Mouse (Mus musculus) stomach, postnatal 0 days (tissue): ENCODE results near the gene Sox5.

Experiments used
- CTCF ChIP-seq: IDR thresholded peaks from 2 replicates; pipeline ENCODE4 v1.5.1; 2016; ENCODE audit warnings: antibody characterized with exemption, low read depth, mild to moderate bottlenecking, moderate library complexity
- EP300 ChIP-seq: optimal IDR thresholded peaks from 2 replicates; pipeline ENCODE3; 2016; ENCODE audit warnings: antibody characterized with exemption

- TF ChIP-seq CTCF = no peak
- TF ChIP-seq EP300 = no peak
These were observed 955.0 kb downstream of the Sox5 start for GRCm38 (mm10) chr6:143826786-143827185.
